Comparison of ENCODE assay signal across 8 mouse cellular contexts in the genomic region with DNA sequence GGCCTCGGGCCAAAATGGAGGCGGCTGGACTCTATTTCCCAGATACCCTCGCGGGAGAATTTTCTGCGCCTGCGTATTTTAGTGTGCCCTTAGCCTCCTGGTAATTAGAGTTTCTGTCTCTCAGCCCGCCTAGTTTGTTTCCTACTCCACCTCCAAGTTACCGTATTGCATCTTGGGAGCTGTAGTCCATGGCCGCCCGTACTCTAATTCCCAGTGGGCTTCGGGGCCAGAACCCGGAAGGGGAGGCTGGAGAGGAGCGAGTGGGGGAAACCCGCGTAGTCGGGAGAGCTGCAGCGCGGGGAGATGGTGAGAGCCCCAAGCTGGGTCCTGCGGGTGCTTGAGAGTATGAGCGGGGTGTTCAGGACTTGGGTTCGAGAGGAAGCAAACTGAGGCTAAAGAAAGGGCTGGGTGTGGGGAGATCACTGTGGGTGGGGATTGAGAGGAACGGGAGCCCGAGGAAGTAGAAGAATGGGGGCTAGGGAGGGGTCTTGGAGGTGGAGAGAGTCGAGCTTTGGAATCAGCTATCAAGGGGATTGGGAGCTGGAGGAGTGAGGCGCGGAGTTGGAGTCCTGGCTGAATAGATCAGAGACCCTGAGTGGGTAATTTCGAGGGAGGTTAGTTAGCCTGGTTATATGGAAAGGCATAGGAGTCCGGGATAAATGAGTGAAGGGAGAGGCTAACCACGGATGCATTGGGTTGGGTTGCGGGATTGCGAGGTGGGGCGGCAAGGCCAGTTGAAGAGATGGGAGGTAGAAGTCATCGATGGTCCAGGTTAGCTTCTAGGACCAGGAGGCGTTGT. TPM values are rescaled to one million over a fixed set of nuclear protein-coding genes. Genes with fewer than 3 reads are reported as not detected.
DNase-seq lines count a peak whose midpoint lies in the region; ATAC-seq lines count a peak whose summit lies in the region.

Fbxo46 (plus strand) TSS at position 229 of the 799 bp plus-strand sequence.

- H3K27me3 ChIP-seq in heart, embryonic 10.5 days (ENCODE audit: insufficient read depth, poor library complexity, severe bottlenecking) = 0 out of 2 replicates have a peak, but pooled peaks cover 4% of the 10 kb centered on the region
- no peaks in the 10 kb centered on the region for H3K27me3 ChIP-seq in kidney, embryonic 15.5 days

- peak; percentile 99 for ATAC-seq in erythroblast, adult 5-6 weeks (replicated peaks; ENCODE audit: low FRiP score, poor library complexity, severe bottlenecking)
- peak; percentile 96 for ATAC-seq in kidney, embryonic 15.5 days (replicated peaks; ENCODE audit: low FRiP score)
- peak; percentile 100 for ATAC-seq in monocyte, adult 5-6 weeks (replicated peaks; ENCODE audit: insufficient number of reproducible peaks, low FRiP score, low TSS enrichment, poor library complexity, severe bottlenecking)

- peak within 1 kb of the TSS; percentile 85 for H3K4me3 ChIP-seq in heart, embryonic 10.5 days
- peak within 1 kb of the TSS; percentile 79 for H3K4me3 ChIP-seq in kidney, embryonic 15.5 days (replicated peaks)

- no peaks in the 10 kb centered on the region; the same call in 1 of the 2 replicates for H3K9me3 ChIP-seq in heart, embryonic 10.5 days
- no peaks in the 10 kb centered on the region for H3K9me3 ChIP-seq in kidney, embryonic 15.5 days (replicated peaks)

- no peaks in the 10 kb centered on the region; the same call in 1 of the 2 replicates for H3K36me3 ChIP-seq in heart, embryonic 10.5 days
- peaks cover 7% of the 10 kb centered on the region; the same call in 1 of the 2 replicates for H3K36me3 ChIP-seq in kidney, embryonic 15.5 days

- peak; percentile 93 to 95 for DNase-seq in B cell, adult 2 months
- DNase-seq in brain, adult 2 months (ENCODE audit: low read depth, low spot score) = peak; percentile 99
- peak; percentile 98 for DNase-seq in heart, embryonic 10.5 days (ENCODE audit: low spot score)
- DNase-seq in liver = peak; percentile 89
- DNase-seq in spleen, postnatal 4 days (ENCODE audit: low spot score in 2 of 2) = peak; percentile 89 to 91

- peaks cover 23% of the 10 kb centered on the region for H3K4me1 ChIP-seq in heart, embryonic 10.5 days
- H3K4me1 ChIP-seq in kidney, embryonic 15.5 days = peaks cover 30% of the 10 kb centered on the region

- peak within 1 kb of the TSS; percentile 78 for H3K4me2 ChIP-seq in kidney, embryonic 15.5 days

- H3K9ac ChIP-seq in kidney, embryonic 15.5 days = peak within 1 kb of the TSS; percentile 82

- WGBS in heart, embryonic 10.5 days = 2% methylated on average over 34 of the region's 34 CpGs
- 2% methylated on average over 34 of the region's 34 CpGs for WGBS in kidney, embryonic 15.5 days

- H3K27ac ChIP-seq in heart, embryonic 10.5 days = peak within 1 kb of the TSS; percentile 89
- H3K27ac ChIP-seq in kidney, embryonic 15.5 days = peak within 1 kb of the TSS; percentile 73

RNA-seq across cellular contexts. Expression of gene Fbxo46, which starts in this region (rescaled TPM):
- 0.21 and 0.77 TPM in 2 replicates for total RNA-seq in erythroblast, adult 5-6 weeks (2015; ENCODE audit: low replicate concordance)
- 2.1 and 2.5 TPM in 2 replicates for total RNA-seq in erythroblast, adult 5-6 weeks (2017; ENCODE audit: low replicate concordance)
- polyA plus RNA-seq in heart, embryonic 10.5 days (2016; fragmentation: Nextera tagmentation; extraction: Ambion mirVana) = 12.2 and 13.1 TPM in 2 replicates
- 16.1 and 16.3 TPM in 2 replicates for polyA plus RNA-seq in kidney, embryonic 15.5 days (2015; fragmentation: Nextera tagmentation; extraction: Ambion mirVana)
- total RNA-seq in monocyte, adult 5-6 weeks (2017) = 6.7 to 11.5 TPM (median 7.1 TPM) in 3 replicates

Comparison
In these comparisons a context has a peak if more than half of its experiments do, and no peak if none do; other contexts are left out.
1. Peak in every context shown above with its lines: DNase-seq, ATAC-seq, H3K4me3 ChIP-seq and H3K27ac ChIP-seq.